ENCODE assay signal across 8 mouse cellular contexts in the genomic region with DNA sequence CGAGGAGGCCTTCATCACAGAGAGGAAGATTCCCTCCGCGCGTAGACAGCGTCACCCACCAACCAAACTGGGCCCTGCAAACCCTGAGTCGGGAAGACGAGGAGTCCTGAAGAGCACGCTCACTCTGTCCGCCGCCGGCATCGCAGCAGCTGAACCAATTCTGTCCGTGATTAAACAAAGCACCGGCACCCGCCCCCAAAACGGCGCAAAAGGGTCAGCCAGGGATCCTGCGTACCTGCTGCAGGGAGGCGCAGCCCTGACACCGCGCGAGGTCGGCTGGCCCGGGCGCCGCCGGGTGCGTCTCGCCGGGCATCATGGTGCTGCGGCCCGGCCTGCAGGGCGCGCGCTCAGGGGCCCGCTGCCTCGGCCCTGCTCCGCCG. TPM values are rescaled to one million over a fixed set of nuclear protein-coding genes. Genes with fewer than 3 reads are reported as not detected.
DNase-seq lines count a peak whose midpoint lies in the region; ATAC-seq lines count a peak whose summit lies in the region.

A gene (minus strand): TSS at position 353 of the 380 bp plus-strand sequence.

- no peaks in the 10 kb centered on the region for H3K27me3 ChIP-seq in embryonic facial prominence, embryonic 12.5 days
- H3K27me3 ChIP-seq in heart, embryonic 14.5 days (ENCODE audit: control insufficient read depth, insufficient read depth, low read length) = no peaks in the 10 kb centered on the region

- peaks cover 20% of the 10 kb centered on the region for H3K4me1 ChIP-seq in embryonic facial prominence, embryonic 12.5 days
- peaks cover 13 to 27% of the 10 kb centered on the region in 2 experiments for H3K4me1 ChIP-seq in heart, embryonic 14.5 days (ENCODE audit: control insufficient read depth in 2 of 2, insufficient read depth in 2 of 2, low read length in 2 of 2)

- H3K4me3 ChIP-seq in embryonic facial prominence, embryonic 12.5 days = peak within 1 kb of the TSS; percentile 98
- H3K4me3 ChIP-seq in heart, embryonic 14.5 days (ENCODE audit: control insufficient read depth in 1 of 2, insufficient read depth in 1 of 2, low read depth in 1 of 2, low read length in 2 of 2) = peak within 1 kb of the TSS; percentile 78 to 97

- H3K36me3 ChIP-seq in embryonic facial prominence, embryonic 12.5 days = no peaks in the 10 kb centered on the region
- no peaks in the 10 kb centered on the region for H3K36me3 ChIP-seq in heart, embryonic 14.5 days (ENCODE audit: control insufficient read depth, insufficient read depth, low read length)

- peak within 1 kb of the TSS; percentile 93 for H3K9ac ChIP-seq in embryonic facial prominence, embryonic 12.5 days
- peak within 1 kb of the TSS; percentile 92 for H3K9ac ChIP-seq in heart, embryonic 14.5 days (ENCODE audit: low read length)

- intact Hi-C loops in left cerebral cortex, postnatal 14 days (cut with DNase I) = no loop called here

- H3K4me2 ChIP-seq in embryonic facial prominence, embryonic 12.5 days (replicated peaks) = peak within 1 kb of the TSS; percentile 72
- H3K4me2 ChIP-seq in heart, embryonic 14.5 days (ENCODE audit: low read length) = peak within 1 kb of the TSS; percentile 77

- peak; percentile 22; the same call in 1 of the 2 replicates for ATAC-seq in embryonic facial prominence, embryonic 12.5 days (ENCODE audit: insufficient number of reproducible peaks, insufficient read depth, low FRiP score, low TSS enrichment)
- peak; percentile 17; the same call in 1 of the 2 replicates for ATAC-seq in heart, embryonic 14.5 days (ENCODE audit: insufficient number of reproducible peaks, insufficient read depth, low FRiP score, low read depth)
- no peak for ATAC-seq in monocyte, adult 5-6 weeks (replicated peaks; ENCODE audit: insufficient number of reproducible peaks, low FRiP score, low TSS enrichment, poor library complexity, severe bottlenecking)

- H3K27ac ChIP-seq in embryonic facial prominence, embryonic 12.5 days = peak within 1 kb of the TSS; percentile 89
- H3K27ac ChIP-seq in heart, embryonic 14.5 days (replicated peaks in 1 of 2; ENCODE audit: control insufficient read depth in 1 of 2, insufficient read depth in 1 of 2, low read depth in 2 of 2, low read length in 2 of 2) = peak within 1 kb of the TSS; percentile 95 to 98

- no peak for DNase-seq in frontal cortex, adult 2 months (ENCODE audit: extremely low spot score in 1 of 2, low spot score in 1 of 2)
- no peak for DNase-seq in frontal cortex, postnatal 14 days (ENCODE audit: low spot score in 2 of 2)
- DNase-seq in ES-CJ7 (ENCODE audit: low read depth, low spot score) (peak; percentile 41), MN1 (ENCODE audit: low spot score) (no peak)
- DNase-seq in left cerebral cortex, postnatal 14 days (ENCODE audit: low spot score in 2 of 2) = no peak

- WGBS in embryonic facial prominence, embryonic 12.5 days = under 1% methylated on average over 39 of the region's 39 CpGs
- under 1% methylated on average over 38 of the region's 39 CpGs for WGBS in heart, embryonic 14.5 days

- no peaks in the 10 kb centered on the region for H3K9me3 ChIP-seq in embryonic facial prominence, embryonic 12.5 days
- H3K9me3 ChIP-seq in heart, embryonic 14.5 days (ENCODE audit: control insufficient read depth, low read length) = no peaks in the 10 kb centered on the region

RNA-seq across cellular contexts. Expression of the gene that starts here (rescaled TPM):
- 106 and 119 TPM in 2 replicates for polyA plus RNA-seq in frontal cortex, adult 2 months (2012; rRNA removed)
- polyA plus RNA-seq in embryonic facial prominence, embryonic 12.5 days (2016; fragmentation: Nextera tagmentation; extraction: Ambion mirVana) = 31.3 and 33.1 TPM in 2 replicates
- polyA plus RNA-seq in heart, embryonic 14.5 days (2014; fragmentation: Nextera tagmentation; extraction: Ambion mirVana) = 18.2 and 19.5 TPM in 2 replicates
- 10 to 100 TPM; 66.6 to 69.5 TPM for total RNA-seq in left cerebral cortex, postnatal 14 days (2021)
- total RNA-seq in monocyte, adult 5-6 weeks (2017) = 34.4 to 51.3 TPM (median 38.3 TPM) in 3 replicates
